Mouse (Mus musculus) heart, postnatal 4 days (tissue): ENCODE measurements around the gene Adss. TPM values are rescaled to one million over a fixed set of nuclear protein-coding genes. Genes with fewer than 3 reads are reported as not detected.
"Not testable (repeated sequence)": the region's sequence is repeated elsewhere in the genome, so short reads cannot be mapped to it uniquely, and the experiment has no call there.

ENCODE experiments used
- DNase-seq: peaks from one replicate; pipeline ENCODE4 v3.0.0; 2021
- total RNA-seq, 2 experiments: library from RNA; stranded (reverse); gene quantifications; 2 replicates each; pipeline ENCODE4 v1.2.3; 2021

The Adss gene
- total RNA-seq, result 10 to 100 TPM; 24.7 to 24.9 TPM

DNA sequence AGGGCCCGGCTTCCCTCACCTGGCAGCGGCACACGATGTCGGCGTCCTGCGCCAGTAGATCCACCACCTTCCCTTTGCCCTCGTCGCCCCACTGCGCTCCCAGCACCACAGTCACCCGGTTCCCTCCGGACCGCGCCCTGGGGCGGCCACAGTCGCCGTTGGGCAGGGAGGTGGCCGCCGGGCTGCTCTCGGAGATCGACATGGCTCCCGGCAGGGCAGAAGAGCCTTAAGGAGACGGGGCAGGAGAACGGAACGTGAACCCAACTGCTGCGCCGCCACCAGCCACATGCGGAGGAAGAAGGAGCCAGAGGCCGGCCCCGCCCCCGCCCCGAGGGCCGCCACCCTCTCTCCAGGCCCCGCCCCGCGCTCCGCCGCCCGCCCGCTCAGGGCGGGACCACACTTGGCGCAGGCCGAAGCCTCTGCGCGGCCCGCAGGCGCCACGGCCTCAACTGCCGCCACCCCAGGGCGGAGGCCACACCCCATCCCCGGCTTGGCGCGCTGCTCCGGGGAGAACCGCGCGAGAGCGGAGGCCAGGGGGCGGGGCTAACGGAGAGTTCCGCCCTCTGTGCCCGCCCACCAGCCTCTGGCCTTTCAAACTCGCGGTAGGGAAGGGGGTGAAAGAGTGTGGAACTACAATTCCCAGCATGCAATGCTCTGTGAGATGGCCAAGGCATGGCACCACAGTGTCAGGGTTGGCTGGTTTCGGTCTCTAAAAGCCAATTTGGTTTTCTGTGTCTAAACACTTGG, at the start of gene Adss:
Gene Adss, minus strand, starts transcription at position 319 of the 747 bp plus-strand sequence.
- peak; percentile 99 for DNase-seq

GRCm38 (mm10) chr1:177845812-177846211, 49.5 kb upstream of the Adss start:
- DNase-seq, result peak; percentile 16

DNA sequence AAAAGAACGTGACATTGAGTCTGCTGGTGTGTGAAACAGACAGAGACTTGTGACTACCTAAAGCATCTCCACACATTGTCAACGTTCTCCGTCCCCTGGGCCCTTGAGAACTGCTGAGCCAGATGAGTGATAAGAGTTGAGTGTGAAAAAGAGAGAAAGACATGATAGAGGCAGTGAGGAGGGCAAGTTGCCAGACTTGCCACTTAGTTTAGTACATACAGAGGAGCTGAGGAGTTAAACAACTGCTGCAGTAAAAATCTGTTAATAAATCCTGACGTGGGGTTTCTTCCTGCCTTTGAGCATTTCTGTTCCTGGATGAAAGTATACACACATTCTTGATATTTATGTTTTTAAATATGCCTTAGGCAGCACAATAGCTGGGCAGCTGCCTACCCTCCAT, 31.5 kb upstream of the Adss start:
- not testable (repeated sequence) for DNase-seq

- peak; percentile 29 for DNase-seq
These were observed 10.5 kb upstream of the Adss start for GRCm38 (mm10) chr1:177806772-177807171.

- DNase-seq, result no peak
These were observed 7.2 kb upstream of the Adss start for GRCm38 (mm10) chr1:177803511-177803910.

DNA sequence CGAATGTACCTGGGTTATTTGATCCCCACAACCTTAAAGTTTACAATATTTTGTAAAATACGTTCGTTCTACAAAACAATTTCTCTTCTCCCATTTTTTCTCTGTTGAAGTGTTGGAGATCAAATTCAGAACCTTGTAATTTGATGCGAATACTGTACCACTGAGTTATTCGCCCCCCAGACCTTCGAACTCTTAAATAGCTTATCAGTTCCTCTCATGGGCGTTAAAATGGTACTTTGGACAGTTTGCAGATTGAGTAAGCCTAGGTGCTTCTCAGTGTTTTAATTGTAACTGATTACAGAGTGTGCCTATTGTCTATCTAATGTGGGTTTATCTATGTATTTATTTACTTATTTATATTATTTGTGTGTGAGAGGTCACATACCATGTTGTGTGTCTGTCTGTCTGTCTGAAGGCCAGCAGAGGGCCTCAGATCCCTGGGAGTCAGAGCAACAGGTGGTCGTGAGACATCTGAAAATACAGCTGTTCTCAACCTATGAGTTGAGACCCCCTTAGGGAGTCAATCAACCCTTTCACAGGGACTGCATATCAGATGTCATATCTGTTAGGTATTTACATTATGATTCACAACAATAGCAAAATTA, 942 bp upstream of the Adss start:
- DNase-seq, result no peak

DNA sequence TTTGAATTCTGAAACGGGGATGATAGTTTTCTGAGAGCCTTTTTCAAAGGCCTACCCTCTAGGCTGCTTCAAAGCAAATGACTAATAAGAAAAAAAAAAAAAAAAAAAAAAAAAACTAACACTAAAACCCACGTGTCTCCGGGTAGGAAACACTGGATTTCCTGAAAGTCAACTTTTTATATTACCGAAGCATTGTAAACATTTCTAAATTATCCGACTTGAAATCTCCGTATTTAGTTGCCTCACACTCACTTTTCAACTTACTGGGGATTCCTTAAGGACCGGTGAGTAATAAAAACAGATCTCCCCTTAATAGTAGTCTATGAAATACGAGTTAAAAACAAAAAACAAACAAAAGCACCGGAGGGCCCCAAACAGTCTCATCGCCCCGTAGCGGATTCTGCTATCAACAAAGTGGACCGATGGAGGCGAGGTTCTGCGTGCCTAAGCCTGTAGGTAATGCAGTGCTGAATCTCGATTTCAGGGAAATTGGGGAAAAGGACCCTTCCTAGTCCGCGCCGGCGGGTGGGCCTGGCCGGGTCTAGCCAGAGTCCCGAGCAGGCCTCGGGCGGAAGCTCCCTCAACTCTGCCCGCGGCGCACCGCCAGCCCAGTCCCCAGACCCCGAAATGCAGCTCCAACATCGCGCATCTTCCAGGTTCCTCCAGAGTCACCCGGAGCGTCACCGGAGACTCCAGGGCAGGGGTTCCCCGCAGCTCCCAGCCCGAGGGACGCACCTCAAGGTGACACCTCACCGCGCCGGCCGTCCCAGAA, 704 bp downstream of the Adss start:
- peak; percentile 65 for DNase-seq

DNA sequence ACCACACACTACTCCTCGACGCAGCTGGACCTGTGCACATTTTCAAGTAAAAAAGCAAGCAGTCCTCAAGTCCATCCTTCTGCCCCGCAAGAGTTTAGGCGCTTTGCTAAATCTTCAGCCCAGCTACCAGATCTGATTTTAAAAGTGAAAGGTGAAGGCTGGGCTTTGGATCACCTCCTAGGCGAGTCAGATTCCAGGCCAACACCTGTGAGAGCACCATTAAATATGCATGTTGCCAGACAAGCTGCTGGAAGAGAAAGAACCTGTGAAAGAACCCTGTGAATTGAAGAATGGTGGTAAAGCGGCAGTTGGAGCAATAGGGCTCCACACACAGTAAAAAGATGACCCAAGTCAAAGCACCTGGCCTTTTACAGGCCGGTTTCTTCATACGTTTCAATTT, 1.4 kb downstream of the Adss start:
- DNase-seq, result no peak

DNA sequence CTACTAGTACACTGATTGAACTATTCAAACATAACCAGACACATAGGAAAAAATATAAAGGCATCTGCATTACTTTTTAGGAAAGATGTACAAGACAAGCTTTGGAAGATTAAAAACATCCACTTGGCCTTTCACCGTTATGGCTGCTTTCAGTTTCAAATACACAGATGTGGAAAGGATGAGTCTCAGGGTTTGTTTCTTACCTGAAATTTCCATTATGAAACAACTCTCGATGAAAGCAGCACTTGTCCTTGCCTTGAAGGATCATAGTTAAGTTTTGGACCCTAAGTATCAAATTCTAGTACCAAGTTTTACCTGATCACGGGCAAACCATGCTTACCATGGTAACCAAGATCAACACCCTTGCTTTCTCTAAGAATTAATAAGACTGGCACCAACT, 3.5 kb downstream of the Adss start:
- no peak for DNase-seq

GRCm38 (mm10) chr1:177777397-177777796, 18.9 kb downstream of the Adss start:
- DNase-seq, result no peak

- no peak for DNase-seq
These were observed 27.4 kb downstream of the Adss start for GRCm38 (mm10) chr1:177768931-177769330.

DNA sequence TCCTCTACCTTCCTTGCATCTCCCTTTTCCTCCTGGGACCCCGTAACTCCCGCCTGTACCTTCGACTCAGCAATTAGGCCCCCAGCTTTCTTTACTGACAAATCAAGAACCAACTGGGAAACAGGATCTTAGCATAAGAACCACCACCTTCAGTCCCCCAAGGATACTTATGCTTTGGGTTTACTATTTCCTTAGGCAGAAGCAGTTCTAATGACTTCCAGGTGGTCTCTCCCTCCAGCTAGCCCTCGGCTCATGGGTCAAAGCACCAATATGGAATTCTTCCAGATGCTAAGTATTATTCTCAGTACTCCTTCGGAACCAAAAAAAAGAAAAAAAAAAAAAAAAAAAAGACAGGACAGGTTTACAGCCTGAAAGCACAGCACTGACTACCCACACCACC, 39.1 kb downstream of the Adss start:
- DNase-seq, result no peak

DNA sequence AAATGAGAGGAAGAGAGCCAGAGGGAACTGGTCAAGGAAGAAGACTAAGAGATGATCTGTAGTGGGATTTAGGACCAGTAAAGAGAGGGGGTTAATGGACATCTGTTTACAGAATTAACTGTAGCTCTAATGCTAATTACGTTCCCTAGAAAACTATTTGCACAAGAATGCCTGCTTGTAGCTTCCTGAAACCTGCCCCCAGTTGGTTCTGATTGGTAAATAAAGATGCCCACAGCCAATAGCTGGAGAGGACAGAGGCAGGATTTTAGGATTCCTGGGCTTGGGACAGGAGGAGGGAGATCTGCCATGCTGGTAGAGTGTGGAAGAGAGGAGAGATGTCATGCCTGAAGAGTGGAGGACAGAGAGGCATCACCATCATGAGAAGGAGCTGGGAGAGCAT, 42.8 kb downstream of the Adss start:
- DNase-seq, result no peak

- DNase-seq, result no peak
These were observed 48.3 kb downstream of the Adss start for GRCm38 (mm10) chr1:177747869-177748540.

DNA sequence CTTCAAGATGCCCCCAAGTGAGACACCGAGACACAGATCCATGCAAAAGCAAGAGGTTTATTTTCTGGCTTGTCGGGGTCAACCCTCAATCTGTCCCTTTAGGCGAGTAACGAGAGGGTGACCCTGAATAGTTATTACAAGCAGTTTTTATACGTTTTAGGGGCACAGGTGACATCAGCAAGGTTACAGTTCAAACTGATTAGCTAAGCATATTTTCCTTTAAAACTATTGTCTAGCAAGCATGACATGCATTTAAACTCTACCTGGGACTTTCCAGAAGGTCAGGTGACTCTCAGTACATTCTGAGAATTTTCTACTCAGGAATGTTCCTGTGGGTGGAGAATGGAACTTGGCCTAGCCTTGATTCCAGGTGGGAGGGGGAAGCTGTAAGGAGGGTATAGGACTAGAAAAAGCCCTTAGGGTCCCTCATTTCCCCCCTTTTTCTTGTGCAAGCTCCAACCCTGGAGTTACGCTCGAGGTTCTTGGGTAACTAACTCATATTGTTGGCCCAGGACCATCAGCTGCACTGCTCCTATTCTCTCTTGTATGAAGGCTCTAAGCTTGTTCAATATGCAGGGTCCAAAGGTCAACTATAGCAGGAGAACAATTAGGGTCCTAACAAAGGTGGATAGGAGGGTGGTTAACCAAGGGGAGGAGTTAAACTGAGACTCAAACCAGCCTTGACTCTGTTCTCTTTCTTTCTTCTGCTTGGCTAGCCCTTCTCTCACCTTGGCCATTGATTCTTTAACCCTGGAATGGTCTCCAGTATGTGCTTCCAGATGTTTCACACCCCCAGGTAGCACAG, 51.6 kb downstream of the Adss start:
- DNase-seq, result no peak

- DNase-seq, result no peak
These were observed 54.2 kb downstream of the Adss start for GRCm38 (mm10) chr1:177742119-177742518.

GRCm38 (mm10) chr1:177740707-177741106, 55.6 kb downstream of the Adss start:
- DNase-seq, result no peak

GRCm38 (mm10) chr1:177737505-177738105, 58.7 kb downstream of the Adss start:
- no peak for DNase-seq

GRCm38 (mm10) chr1:177731973-177732372, 64.3 kb downstream of the Adss start:
- no peak for DNase-seq

GRCm38 (mm10) chr1:177729043-177730024, 67.0 kb downstream of the Adss start, which contains the start of gene 1700016C15Rik:
TSS of gene 1700016C15Rik (plus strand) at chr1:177729814.
- DNase-seq, result no peak
